Mouse (Mus musculus) lung, postnatal 36 days (tissue): ENCODE measurements around the gene Nmu.

ENCODE experiments used
- DNase-seq: peaks from one replicate; pipeline ENCODE4 v3.0.0; 2022; ENCODE audit warnings: mixed read lengths

Gene Nmu

DNA sequence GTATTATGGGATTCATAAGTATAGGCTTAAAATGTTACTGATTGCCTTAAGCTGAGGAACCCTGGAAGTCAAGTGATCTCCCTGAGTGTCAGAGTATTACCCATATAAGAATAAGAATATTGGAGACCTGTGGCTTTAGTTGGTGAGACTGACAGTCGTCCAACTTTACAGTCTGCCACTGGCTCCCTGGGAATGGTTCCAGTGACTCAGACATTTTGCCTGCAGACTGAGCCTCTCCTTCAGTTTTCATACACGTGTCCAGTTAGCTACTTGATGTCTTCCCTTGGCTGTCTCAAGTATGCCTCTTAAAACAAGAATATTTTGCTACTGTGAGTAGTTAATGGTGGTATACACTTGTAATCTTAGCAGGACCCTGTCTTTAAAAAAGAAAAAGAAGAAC, 55.4 kb downstream of the Nmu start:
- DNase-seq = no peak

DNA sequence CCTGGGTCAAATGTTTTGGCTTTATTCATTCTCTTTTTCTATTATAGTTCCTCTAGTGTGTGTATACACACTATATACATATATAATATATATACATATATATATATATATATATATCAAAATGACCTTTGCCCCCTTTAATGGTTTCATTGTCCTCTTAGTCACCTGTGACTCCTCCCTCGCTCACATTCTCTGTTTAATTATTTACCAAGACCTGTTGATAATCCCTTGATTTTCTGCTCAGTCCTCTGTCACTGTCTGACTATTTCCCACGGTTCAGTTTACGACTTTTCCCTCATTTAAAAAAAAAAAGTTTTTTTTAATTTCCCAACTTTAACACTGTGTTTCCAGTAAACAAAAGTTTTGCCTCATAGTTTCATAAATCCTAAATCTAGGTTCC, 57.3 kb downstream of the Nmu start:
- no peak for DNase-seq

DNA sequence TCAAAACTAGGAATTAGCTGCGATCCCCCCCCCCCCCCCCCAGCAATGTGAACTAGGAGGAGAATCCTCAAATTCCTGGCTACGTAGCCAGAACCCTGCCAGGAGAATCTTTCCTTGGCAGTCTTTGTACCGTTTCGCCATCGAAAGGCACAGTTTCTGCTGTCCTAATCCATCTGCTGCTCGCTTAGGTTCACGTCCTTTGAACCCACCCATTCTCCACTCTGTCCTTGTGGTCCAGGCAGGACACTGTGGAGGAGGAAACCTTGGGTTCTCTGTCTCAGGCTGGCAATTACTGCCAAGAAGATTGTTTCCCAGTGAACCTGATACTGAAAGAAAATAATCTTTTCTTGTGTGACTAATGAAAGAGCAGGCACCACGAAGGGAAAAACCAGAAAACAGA, 58.0 kb downstream of the Nmu start:
- DNase-seq = no peak

DNA sequence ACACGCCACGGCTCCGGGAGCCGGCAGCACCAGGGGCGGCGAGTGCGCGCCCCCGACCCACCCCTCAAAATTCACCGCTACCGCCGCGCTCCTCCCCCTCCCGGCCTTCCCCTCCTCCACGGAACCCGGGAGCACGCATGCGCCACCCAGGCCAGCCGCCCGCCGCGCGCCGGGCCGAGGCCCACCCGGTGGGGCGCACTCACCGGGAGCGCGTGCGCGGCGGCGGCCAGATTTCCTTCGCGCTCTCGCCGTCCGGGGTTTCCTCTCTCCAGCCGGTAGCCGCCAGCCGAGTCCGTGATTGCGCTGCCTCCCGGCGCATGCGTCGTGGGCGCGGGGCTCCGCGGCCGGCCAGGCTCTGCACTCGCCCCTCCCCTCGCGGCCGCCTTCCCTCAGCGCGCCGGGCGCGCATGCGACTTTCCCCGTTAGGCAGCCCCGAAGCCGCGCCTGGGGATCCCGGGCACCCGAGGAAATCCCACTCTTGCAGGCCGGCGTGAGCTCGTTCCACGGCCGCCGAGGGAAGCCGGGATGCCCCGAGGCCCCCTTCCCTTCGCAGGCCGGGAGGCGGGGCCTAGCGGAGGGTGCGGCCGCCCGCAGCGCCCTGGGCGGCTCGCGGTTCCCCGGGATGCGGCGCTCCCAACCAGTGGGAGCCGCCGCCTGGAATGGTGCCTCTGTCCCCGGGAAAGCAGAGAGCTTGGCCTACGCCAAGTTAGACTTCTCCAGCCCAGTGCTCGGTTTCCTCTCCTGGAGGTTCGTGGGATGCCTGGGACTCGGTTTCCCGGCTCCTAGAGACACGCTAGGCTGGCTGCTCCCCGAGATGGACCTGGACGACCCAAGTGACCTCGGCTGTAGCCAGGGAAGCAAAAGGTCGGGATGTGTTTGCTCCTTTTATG, 58.9 kb downstream of the Nmu start, which contains the start of gene Clock:
TSS of gene Clock (minus strand) at position 341 of the 890 bp plus-strand sequence.
- peak; percentile 90 for DNase-seq

DNA sequence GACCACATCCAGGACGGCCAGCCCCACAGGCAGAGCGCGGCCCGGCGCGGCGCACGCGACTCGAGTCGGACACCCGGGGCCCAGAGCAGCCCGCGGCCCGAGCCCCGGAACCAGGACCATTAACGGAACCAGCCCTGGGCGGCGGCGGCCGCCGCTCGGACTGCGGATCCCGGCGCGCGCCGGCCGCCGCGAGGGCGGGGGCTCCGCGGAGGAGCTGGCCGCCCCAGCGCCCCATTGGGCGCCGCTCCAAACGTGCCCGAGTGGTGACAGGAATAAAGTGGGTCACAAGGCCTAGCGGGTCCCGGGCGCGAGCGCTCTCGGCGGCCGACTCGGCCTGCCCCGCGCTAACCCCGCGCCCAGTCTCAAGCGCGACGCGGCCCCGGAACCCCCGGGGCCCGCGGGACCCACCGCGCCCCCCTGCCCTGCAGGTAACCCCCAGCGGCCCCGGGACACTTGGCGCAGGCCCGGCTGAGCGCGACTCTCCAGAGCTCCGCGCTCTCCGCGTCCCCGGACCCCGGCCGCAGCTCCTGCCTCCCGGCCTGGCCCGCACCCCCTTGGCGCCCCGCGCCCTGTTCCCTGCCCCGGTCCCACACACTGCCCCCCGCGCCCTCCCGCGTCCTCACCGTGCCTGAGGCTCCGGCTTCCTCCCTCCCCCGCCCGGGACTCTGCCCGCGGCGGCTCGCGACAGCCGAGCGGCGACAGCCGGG, 59.7 kb downstream of the Nmu start:
- DNase-seq = peak; percentile 89

DNA sequence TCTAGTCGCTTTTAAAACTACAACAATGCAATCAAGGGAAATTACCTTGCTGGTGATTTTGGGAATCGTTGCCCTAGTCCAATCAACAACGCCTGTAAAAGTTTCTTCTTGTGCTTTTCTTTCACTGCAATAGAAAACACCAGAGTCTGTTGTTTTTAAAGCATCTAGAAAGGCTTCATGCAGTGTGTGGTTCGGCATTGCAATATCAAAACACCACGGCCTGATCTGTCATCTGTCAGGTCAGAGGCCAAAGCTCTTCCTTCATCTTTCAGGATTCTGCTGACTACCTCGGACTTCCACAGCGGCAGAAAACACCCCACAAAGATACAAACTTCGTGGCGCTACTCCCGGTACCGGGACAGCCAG, 60.2 kb downstream of the Nmu start:
- no peak for DNase-seq

DNA sequence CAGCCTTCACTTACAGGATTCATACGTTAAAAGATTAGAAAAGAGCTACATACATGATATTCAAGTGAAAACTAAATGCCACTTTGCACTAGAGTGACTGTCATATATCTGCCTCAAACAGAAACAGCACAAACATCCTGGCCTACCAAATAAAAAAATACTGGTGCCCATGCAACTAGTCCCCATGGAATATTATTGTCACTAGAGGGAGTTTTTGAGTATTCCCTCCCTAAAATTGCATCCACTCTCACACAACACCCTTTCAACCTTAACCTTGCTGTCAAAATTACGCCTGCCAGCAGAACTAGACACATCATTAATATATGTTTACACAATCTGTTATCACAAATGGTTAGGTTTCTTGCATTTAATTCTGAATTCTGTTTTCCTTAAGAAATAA, 61.6 kb downstream of the Nmu start:
- no peak for DNase-seq

DNA sequence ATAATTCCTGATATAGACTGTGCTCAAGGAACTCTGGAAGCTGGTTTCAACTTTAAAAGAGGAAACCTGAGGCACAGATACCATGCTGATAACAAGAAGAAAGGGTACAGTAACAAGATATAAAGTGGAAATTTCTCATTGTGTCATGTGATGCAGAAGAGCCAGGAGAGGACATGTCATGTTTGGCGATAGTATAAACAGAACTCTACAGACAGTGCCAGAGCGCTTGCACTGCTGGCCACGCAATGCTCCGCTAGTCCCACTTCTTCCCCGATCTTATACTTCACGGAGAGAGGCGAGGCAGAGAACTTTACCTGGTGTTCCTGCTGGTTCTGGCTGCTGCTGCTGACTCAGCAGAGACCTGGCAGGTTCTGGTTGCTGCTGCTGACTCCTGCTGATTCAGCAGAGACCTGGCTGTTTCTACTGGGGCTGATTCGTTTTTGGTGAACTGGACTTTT, 74.3 kb downstream of the Nmu start:
- DNase-seq = no peak

DNA sequence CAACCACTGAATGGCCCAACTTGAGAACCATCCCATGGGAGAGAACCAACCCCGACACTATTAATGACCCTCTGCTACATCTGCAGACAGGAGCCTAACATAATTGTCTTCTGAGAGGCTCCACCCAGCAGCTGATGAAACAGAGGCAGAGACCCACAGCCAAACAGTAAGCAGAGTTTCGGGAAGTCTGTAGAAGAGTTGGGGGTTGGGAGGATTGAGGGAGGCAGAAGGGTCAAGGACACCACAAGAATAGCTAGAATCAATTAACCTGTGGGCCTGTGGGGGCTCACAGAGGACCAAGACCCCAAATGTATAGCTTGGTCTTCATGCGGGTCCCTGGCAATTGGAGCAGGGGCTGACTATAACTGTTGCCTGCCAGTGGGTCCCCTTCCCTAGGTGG, 75.3 kb downstream of the Nmu start:
- DNase-seq = no peak

DNA sequence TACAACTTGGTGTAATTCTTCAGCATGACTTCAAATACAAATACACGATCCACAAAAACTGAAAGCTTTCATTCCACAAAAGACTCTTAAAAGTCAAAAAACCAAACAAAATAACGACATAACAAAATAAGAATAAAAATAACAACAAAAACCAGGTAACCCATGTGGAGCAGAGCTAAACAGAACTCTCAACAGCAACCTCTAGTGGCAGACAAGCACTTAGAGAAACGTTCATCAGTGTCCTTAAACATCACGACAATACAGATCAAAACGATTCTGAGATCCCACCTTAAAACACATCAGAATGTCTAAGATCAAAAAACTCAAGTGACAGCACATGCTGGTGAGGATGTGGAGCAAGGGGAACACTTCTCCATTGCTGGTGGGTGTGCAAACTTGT, 76.5 kb downstream of the Nmu start:
- DNase-seq = no peak

DNA sequence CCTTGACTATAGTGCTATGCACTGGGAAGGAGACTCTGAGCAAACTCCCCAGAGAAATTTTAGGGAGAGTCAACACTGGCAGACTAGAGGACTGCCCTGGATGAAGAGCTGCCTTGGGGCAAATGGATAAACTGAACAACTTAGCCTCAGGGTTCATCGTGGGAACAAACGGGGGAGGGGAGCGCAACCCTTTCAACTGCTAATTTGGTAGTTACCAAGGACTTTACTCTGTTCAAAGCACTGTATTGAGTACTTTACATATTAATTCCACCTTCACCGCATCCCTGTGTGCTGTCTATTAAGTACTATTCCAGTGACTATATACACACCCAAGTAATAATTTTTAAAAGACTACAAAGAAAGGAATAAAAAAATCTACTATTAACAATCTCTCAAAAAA, 77.9 kb downstream of the Nmu start:
- DNase-seq = no peak

DNA sequence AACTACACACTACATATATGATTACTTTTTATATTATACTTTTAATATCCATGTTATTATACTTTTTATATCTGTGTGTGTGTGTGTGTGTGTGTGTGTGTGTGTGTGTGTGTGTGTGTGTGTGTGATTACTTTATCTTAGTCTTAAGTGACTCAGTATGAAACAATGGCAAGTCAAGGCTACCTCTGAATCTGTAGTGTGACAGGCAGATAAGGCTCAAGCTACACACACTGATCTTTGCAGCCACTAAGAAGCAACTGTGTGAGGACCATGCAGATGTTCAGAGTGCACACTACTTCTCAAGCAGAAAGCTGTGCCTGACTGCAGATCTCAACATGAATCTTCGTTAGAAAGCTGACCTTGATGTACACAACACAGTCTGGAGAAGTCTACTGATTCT, 79.7 kb downstream of the Nmu start:
- DNase-seq = no peak
